ENCODE assay signal across 8 mouse cellular contexts in the genomic region with DNA sequence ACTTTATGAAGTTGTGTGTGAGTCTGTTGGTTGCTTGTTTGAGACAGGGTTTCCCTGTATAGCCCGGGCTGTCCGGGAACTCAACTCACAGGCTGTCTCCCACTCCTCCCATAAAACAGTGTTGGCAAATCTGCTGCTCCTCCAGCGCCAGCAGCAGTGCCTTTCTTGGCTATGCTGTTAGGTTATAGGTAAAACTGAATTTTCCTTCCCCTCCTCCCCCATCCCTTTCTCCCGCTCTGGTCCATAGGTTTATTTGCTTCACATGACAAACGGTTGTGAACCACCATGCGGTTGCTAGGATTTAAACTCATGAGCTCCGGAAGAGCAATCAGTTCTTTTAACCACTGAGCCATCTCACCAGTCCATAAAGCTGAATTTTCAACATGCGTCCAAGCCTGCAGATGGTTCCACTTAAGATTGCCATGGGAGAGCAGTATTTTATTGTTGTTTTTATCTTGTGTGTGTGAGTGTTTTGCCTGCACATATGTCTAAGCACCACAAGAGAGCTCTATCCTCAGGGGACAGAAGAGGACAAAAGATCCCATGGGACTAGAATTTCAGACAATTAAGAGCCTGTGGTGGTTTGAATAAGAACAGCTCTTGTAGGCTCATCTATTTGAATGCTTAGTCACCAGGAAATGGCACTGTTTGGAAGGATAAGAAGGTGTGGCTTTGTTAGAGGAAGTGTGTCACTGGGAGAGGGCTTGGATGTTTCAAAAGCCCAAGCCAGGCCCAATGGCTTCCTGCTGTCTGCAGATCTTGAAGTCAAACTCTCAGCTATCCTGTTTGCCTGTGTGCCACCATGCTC. TPM values are rescaled to one million over a fixed set of nuclear protein-coding genes. Genes with fewer than 3 reads are reported as not detected.
DNase-seq lines count a peak whose midpoint lies in the region; ATAC-seq lines count a peak whose summit lies in the region.

No protein-coding gene starts in this region.

- WGBS in limb, embryonic 15.5 days = 25% methylated on average over 8 of the region's 8 CpGs

- peak overlapping the region; percentile 75 for H3K27ac ChIP-seq in limb, embryonic 15.5 days

- H3K4me3 ChIP-seq in limb, embryonic 15.5 days = peak overlapping the region; percentile 37

- H3K4me1 ChIP-seq in limb, embryonic 15.5 days = peaks cover 14% of the 10 kb centered on the region

- H3K27me3 ChIP-seq in limb, embryonic 15.5 days = no peaks in the 10 kb centered on the region

- peak; percentile 30 for DNase-seq in adrenal gland, postnatal 10 days
- no peak for DNase-seq in adrenal gland, postnatal 25 days
- peak; percentile 23 for DNase-seq in right cerebral cortex, postnatal 4 days
- no peak for DNase-seq in right cerebral cortex, postnatal 25 days
- DNase-seq in natural killer cell, adult 2 months (ENCODE audit: low spot score in 2 of 2) = no peak
- DNase-seq in cerebellum, postnatal 4 days (ENCODE audit: low spot score in 2 of 2) = no peak
- no peak for DNase-seq in spleen, postnatal 10 days (ENCODE audit: low spot score in 2 of 2)

- peak overlapping the region; percentile 43 for H3K4me2 ChIP-seq in limb, embryonic 15.5 days

- peak; percentile 73; the same call in 1 of the 2 replicates for ATAC-seq in limb, embryonic 15.5 days (ENCODE audit: insufficient number of reproducible peaks, low FRiP score, low TSS enrichment, low read depth)

- H3K36me3 ChIP-seq in limb, embryonic 15.5 days = no peaks in the 10 kb centered on the region

- H3K9ac ChIP-seq in limb, embryonic 15.5 days = no peak overlapping the region

- H3K9me3 ChIP-seq in limb, embryonic 15.5 days = no peaks in the 10 kb centered on the region

RNA-seq across cellular contexts. Expression of gene Tbc1d7, which starts 12.2 kb away (rescaled TPM):
- 10 to 100 TPM; 24.4 to 26.7 TPM for total RNA-seq in adrenal gland, postnatal 10 days (2021)
- total RNA-seq in adrenal gland, postnatal 25 days (2021) = 20.9 and 21.5 TPM in 2 replicates
- polyA plus RNA-seq in limb, embryonic 15.5 days (2015; fragmentation: Nextera tagmentation; extraction: Ambion mirVana) = 45.6 and 45.8 TPM in 2 replicates

Comparison
In these comparisons a context has a peak if more than half of its experiments do, and no peak if none do; other contexts are left out.
1. DNase-seq: peak in adrenal gland, postnatal 10 days (single experiment) and right cerebral cortex, postnatal 4 days (single experiment); none in adrenal gland, postnatal 25 days (single experiment), right cerebral cortex, postnatal 25 days (single experiment), natural killer cell, adult 2 months (0 of 2), cerebellum, postnatal 4 days (0 of 2) and spleen, postnatal 10 days (0 of 2).